Mouse (Mus musculus) cortical plate, adult 2 months (tissue): ENCODE measurements around the gene Opa1.

Source experiments
- CTCF ChIP-seq: fragments of 200-500 bp; IDR thresholded peaks from 2 replicates; pipeline ENCODE4 v1.5.1; 2011; ENCODE audit warnings: mild to moderate bottlenecking, control low read depth, low read length; ENCODE audit not compliant: insufficient read depth; ENCODE audit errors: extremely low read depth
- POLR2A ChIP-seq: fragments of 200-500 bp; IDR thresholded peaks from 2 replicates; pipeline ENCODE4 v1.6.1; 2011; ENCODE audit warnings: mild to moderate bottlenecking, low read length, control low read depth; ENCODE audit not compliant: insufficient read depth; ENCODE audit errors: extremely low read depth

DNA sequence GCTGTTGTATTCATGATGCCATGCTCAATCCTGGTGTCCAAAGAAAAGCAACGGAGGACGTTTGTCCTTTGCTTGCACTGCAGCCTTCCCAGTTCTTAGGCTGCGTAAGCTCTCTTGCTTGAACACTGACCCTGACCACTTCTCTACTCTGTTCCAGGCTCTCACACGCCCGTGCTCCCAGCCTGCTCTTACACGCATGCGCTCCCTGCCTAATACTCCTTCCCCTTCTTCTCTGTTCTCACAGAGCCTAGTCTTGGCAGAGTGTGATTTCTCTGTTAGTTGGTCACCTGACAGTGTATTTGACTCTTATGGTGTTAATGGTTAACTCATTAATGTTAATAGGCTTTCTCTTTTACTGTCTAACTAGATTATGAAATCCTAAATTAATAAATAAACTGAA, 28.0 kb downstream of the Opa1 start:
- TF ChIP-seq POLR2A (no peak), CTCF (no peak)
